Mouse (Mus musculus) cortical plate, adult 2 months (tissue): ENCODE measurements around the gene Tcf7l1.

Experiments
- CTCF ChIP-seq: fragments of 200-500 bp; IDR thresholded peaks from 2 replicates; pipeline ENCODE4 v1.5.1; 2011; ENCODE audit warnings: mild to moderate bottlenecking, control low read depth, low read length; ENCODE audit not compliant: insufficient read depth; ENCODE audit errors: extremely low read depth
- POLR2A ChIP-seq: fragments of 200-500 bp; IDR thresholded peaks from 2 replicates; pipeline ENCODE4 v1.6.1; 2011; ENCODE audit warnings: mild to moderate bottlenecking, low read length, control low read depth; ENCODE audit not compliant: insufficient read depth; ENCODE audit errors: extremely low read depth

- no peak for TF ChIP-seq CTCF
- no peak for TF ChIP-seq POLR2A
Measured at GRCm38 (mm10) chr6:72660391-72660720, 128.7 kb downstream of the Tcf7l1 start.
